Mouse (Mus musculus) E14TG2a.4 (cell line): Measurements from ENCODE around the gene Slbp.
A peak's percentile ranks its signal among the peaks of the same experiment; 100 is the strongest.

Source experiments
- H3K27me3 ChIP-seq: 2 replicates; pipeline ENCODE4 v1.6.1; 2014; ENCODE audit warnings: low read length, control low read depth; ENCODE audit not compliant: insufficient read depth
- H3K36me3 ChIP-seq: 2 replicates; pipeline ENCODE4 v1.6.1; 2014; ENCODE audit warnings: low read length, control low read depth; ENCODE audit not compliant: insufficient read depth
- H3K4me1 ChIP-seq: replicated peaks from 2 replicates; pipeline ENCODE4 v1.6.1; 2014; ENCODE audit warnings: low read depth, low read length, control low read depth
- H3K4me3 ChIP-seq: replicated peaks from 2 replicates; pipeline ENCODE4 v1.5.1; 2014; ENCODE audit warnings: mild to moderate bottlenecking, low read length
- H3K9me3 ChIP-seq: 2 replicates; pipeline ENCODE4 v1.6.1; 2014; ENCODE audit warnings: low read length, control low read depth
- CTCF ChIP-seq: conservative IDR thresholded peaks from 2 replicates; pipeline ENCODE4 v1.5.1; 2014; ENCODE audit warnings: low read length
- NANOG ChIP-seq: IDR thresholded peaks from 2 replicates; pipeline ENCODE4 v1.6.1; 2014; ENCODE audit warnings: borderline replicate concordance, low read length, mixed read lengths
- POU5F1 ChIP-seq: IDR thresholded peaks from 2 replicates; pipeline ENCODE4 v1.6.1; 2014; ENCODE audit warnings: low read length, borderline replicate concordance

The Slbp gene

GRCm38 (mm10) chr5:33694848-33695717, 42.7 kb upstream of the Slbp start:
- TF ChIP-seq NANOG: no peak
- TF ChIP-seq CTCF: no peak
- TF ChIP-seq POU5F1: no peak
- H3K4me3 ChIP-seq: peak overlapping the region; percentile 80
- peaks cover 98% of the 10 kb centered on the region for H3K27me3 ChIP-seq
- no peaks in the 10 kb centered on the region for H3K9me3 ChIP-seq
- no peaks in the 10 kb centered on the region for H3K36me3 ChIP-seq
- H3K4me1 ChIP-seq: peaks cover 48% of the 10 kb centered on the region

GRCm38 (mm10) chr5:33694461-33694847, 42.1 kb upstream of the Slbp start:
- H3K4me3 ChIP-seq: no peak overlapping the region

GRCm38 (mm10) chr5:33692393-33692792, 40.0 kb upstream of the Slbp start:
- H3K4me1 ChIP-seq: peaks cover 58% of the 10 kb centered on the region
- H3K9me3 ChIP-seq: no peaks in the 10 kb centered on the region
- H3K4me3 ChIP-seq: peak overlapping the region; percentile 67
- H3K36me3 ChIP-seq: no peaks in the 10 kb centered on the region
- H3K27me3 ChIP-seq: peaks cover 98% of the 10 kb centered on the region
- TF ChIP-seq NANOG: no peak
- TF ChIP-seq CTCF: no peak
- TF ChIP-seq POU5F1: no peak

More at GRCm38 (mm10) chr5:33694461-33694847, 42.1 kb upstream of the Slbp start:
- H3K9me3 ChIP-seq: no peaks in the 10 kb centered on the region
- H3K27me3 ChIP-seq: peaks cover 98% of the 10 kb centered on the region
- H3K4me1 ChIP-seq: peaks cover 50% of the 10 kb centered on the region
- TF ChIP-seq POU5F1: no peak
- no peak for TF ChIP-seq CTCF
- no peak for TF ChIP-seq NANOG
- no peaks in the 10 kb centered on the region for H3K36me3 ChIP-seq

- TF ChIP-seq CTCF (no peak), POU5F1 (no peak), NANOG (no peak)
- H3K27me3 ChIP-seq: peaks cover 98% of the 10 kb centered on the region
- peak overlapping the region; percentile 64 for H3K4me3 ChIP-seq
- H3K36me3 ChIP-seq: no peaks in the 10 kb centered on the region
- H3K4me1 ChIP-seq: peaks cover 44% of the 10 kb centered on the region
- H3K9me3 ChIP-seq: no peaks in the 10 kb centered on the region
These were observed 37.7 kb upstream of the Slbp start for GRCm38 (mm10) chr5:33689852-33690645.

- H3K4me3 ChIP-seq: peak overlapping the region; percentile 64
- peaks cover 99% of the 10 kb centered on the region for H3K27me3 ChIP-seq
- H3K9me3 ChIP-seq: no peaks in the 10 kb centered on the region
- no peaks in the 10 kb centered on the region for H3K36me3 ChIP-seq
- peaks cover 39% of the 10 kb centered on the region for H3K4me1 ChIP-seq
- no peak for TF ChIP-seq CTCF
- TF ChIP-seq POU5F1: no peak
- TF ChIP-seq NANOG: no peak
These were observed 37.0 kb upstream of the Slbp start for GRCm38 (mm10) chr5:33689221-33689844.

- H3K9me3 ChIP-seq: no peaks in the 10 kb centered on the region
- peaks cover 95% of the 10 kb centered on the region for H3K27me3 ChIP-seq
- peak overlapping the region; percentile 64 for H3K4me3 ChIP-seq
- peaks cover 34% of the 10 kb centered on the region for H3K4me1 ChIP-seq
- no peaks in the 10 kb centered on the region for H3K36me3 ChIP-seq
- TF ChIP-seq POU5F1 (no peak), CTCF (no peak), NANOG (no peak)
These were observed 36.2 kb upstream of the Slbp start for GRCm38 (mm10) chr5:33688278-33689220.

GRCm38 (mm10) chr5:33687142-33687541, 34.8 kb upstream of the Slbp start:
- TF ChIP-seq NANOG (no peak), POU5F1 (no peak), CTCF (no peak)
- Histone ChIP-seq H3K9me3 (no peaks in the 10 kb centered on the region), H3K36me3 (no peaks in the 10 kb centered on the region), H3K4me3 (no peak overlapping the region), H3K4me1 (peaks cover 23% of the 10 kb centered on the region), H3K27me3 (peaks cover 89% of the 10 kb centered on the region)
